Mouse (Mus musculus) heart, postnatal 0 days (tissue): ENCODE data around the gene Rad9b.

ENCODE experiments used
- CTCF ChIP-seq: IDR thresholded peaks from 2 replicates; pipeline ENCODE4 v1.5.1; 2016; ENCODE audit warnings: antibody characterized with exemption, control low read depth, low read depth
- EP300 ChIP-seq: IDR thresholded peaks from 2 replicates; pipeline ENCODE4 v1.6.1; 2016; ENCODE audit warnings: antibody characterized with exemption, low read depth

- TF ChIP-seq CTCF = no peak
- TF ChIP-seq EP300 = no peak
Observed at GRCm38 (mm10) chr5:122310699-122311098, 43.3 kb downstream of the Rad9b start.
